Mouse (Mus musculus) hindbrain, embryonic 12.5 days (tissue): ENCODE measurements at regions not wholly inside any gene's neighbourhood (a gene's known extent, or its start where the extent isn't known, plus 50 kb on each side); places are given as distances from the start of the nearest gene placed in this dataset.

Source experiments
- ATAC-seq: fragments of 200-750 bp; cut with Nextera tagmentation; 2 replicates; pipeline ENCODE4 v1.8.0; 2017; ENCODE audit warnings: moderate TSS enrichment; ENCODE audit not compliant: low FRiP score
- H3K27ac ChIP-seq: fragments of 300-500 bp; sonication (generic); 2 replicates; pipeline ENCODE4 v1.5.1; 2016; ENCODE audit warnings: mild to moderate bottlenecking
- H3K27me3 ChIP-seq: fragments of 300-500 bp; sonication (generic); 2 replicates; pipeline ENCODE4 v1.6.1; 2016; ENCODE audit warnings: mild to moderate bottlenecking
- H3K36me3 ChIP-seq: fragments of 300-500 bp; sonication (generic); 2 replicates; pipeline ENCODE4 v1.6.1; 2016; ENCODE audit warnings: mild to moderate bottlenecking
- H3K4me1 ChIP-seq: fragments of 300-500 bp; sonication (generic); 2 replicates; pipeline ENCODE4 v1.6.1; 2016
- H3K4me2 ChIP-seq: fragments of 300-500 bp; sonication (generic); replicated peaks from 2 replicates; pipeline ENCODE4 v1.6.1; 2016; ENCODE audit warnings: mild to moderate bottlenecking
- H3K4me3 ChIP-seq: fragments of 300-500 bp; sonication (generic); 2 replicates; pipeline ENCODE4 v1.5.1; 2016; ENCODE audit warnings: mild to moderate bottlenecking
- H3K9ac ChIP-seq: fragments of 300-500 bp; sonication (generic); 2 replicates; pipeline ENCODE4 v1.6.1; 2016; ENCODE audit warnings: mild to moderate bottlenecking, moderate library complexity
- H3K9me3 ChIP-seq: fragments of 300-500 bp; sonication (generic); replicated peaks from 2 replicates; pipeline ENCODE4 v1.6.1; 2016; ENCODE audit warnings: mild to moderate bottlenecking
- WGBS: fragments of 180-500 bp; shearing (Covaris S2); methylation state at CpG from one replicate; pipeline ENCODE4 v1.1.7; 2016; 5-methylcytosine and 5-hydroxymethylcytosine counted together

DNA sequence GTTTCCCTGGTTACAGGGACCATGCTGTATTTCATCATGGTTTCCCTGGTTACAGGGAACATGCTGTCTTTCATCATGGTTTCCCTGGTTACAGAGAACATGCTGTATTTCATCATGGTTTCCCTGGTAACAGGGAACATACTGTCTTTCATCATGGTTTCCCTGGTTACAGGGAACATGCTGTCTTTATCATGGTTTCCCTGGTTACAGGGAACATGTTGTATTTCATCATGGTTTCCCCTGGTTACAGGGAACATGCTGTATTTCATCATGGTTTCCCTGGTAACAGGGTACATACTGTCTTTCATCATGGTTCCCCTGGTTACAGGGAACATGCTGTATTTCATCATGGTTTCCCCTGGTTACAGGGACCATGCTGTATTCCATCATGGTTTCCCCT lies 1579.5 kb downstream of the 4930444P10Rik start:
- Histone ChIP-seq H3K4me2 (no peak overlapping the region), H3K9me3 (peaks cover 4% of the 10 kb centered on the region; the same call in 1 of the 2 replicates), H3K4me1 (no peaks in the 10 kb centered on the region), H3K36me3 (no peaks in the 10 kb centered on the region), H3K9ac (no peak overlapping the region), H3K27me3 (peaks cover 8% of the 10 kb centered on the region), H3K27ac (no peak overlapping the region), H3K4me3 (no peak overlapping the region)
- ATAC-seq: no peak

GRCm38 (mm10) chr1:14512481-14513285 lies 1580.4 kb downstream of the 4930444P10Rik start:
- no peak overlapping the region for H3K27ac ChIP-seq
- no peaks in the 10 kb centered on the region for H3K36me3 ChIP-seq
- peaks cover 4% of the 10 kb centered on the region; the same call in 1 of the 2 replicates for H3K9me3 ChIP-seq
- no peak overlapping the region for H3K4me2 ChIP-seq
- no peak overlapping the region for H3K4me3 ChIP-seq
- no peak overlapping the region for H3K9ac ChIP-seq
- 57% methylated on average over 9 of the region's 9 CpGs for WGBS
- no peaks in the 10 kb centered on the region for H3K4me1 ChIP-seq
- no peak for ATAC-seq
- H3K27me3 ChIP-seq: peaks cover 18% of the 10 kb centered on the region

- peak; percentile 82 for ATAC-seq
- peak overlapping the region; percentile 50 for H3K9ac ChIP-seq
- no peaks in the 10 kb centered on the region for H3K9me3 ChIP-seq
- no peaks in the 10 kb centered on the region for H3K36me3 ChIP-seq
- 1% methylated on average over 34 of the region's 36 CpGs for WGBS
- peak overlapping the region; percentile 45 for H3K4me3 ChIP-seq
- peak overlapping the region; percentile 84 for H3K4me2 ChIP-seq
- peaks cover 48% of the 10 kb centered on the region for H3K27me3 ChIP-seq
- peaks cover 22% of the 10 kb centered on the region for H3K4me1 ChIP-seq
- H3K27ac ChIP-seq: peak overlapping the region; percentile 19
Measured at GRCm38 (mm10) chr1:14506831-14507690, 1586.1 kb downstream of the 4930444P10Rik start.

GRCm38 (mm10) chr1:14506201-14506830 lies 1586.8 kb downstream of the 4930444P10Rik start:
- peak; percentile 91 for ATAC-seq
- Histone ChIP-seq H3K4me2 (peak overlapping the region; percentile 84), H3K4me3 (peak overlapping the region; percentile 45), H3K4me1 (peaks cover 22% of the 10 kb centered on the region), H3K9me3 (no peaks in the 10 kb centered on the region), H3K36me3 (no peaks in the 10 kb centered on the region), H3K9ac (peak overlapping the region; percentile 50), H3K27me3 (peaks cover 48% of the 10 kb centered on the region), H3K27ac (peak overlapping the region; percentile 19)
- under 1% methylated on average over 34 of the region's 34 CpGs for WGBS

GRCm38 (mm10) chr1:14505741-14506140 lies 1587.4 kb downstream of the 4930444P10Rik start:
- peak overlapping the region; percentile 84 for H3K4me2 ChIP-seq
- peak overlapping the region; percentile 19 for H3K27ac ChIP-seq
- H3K27me3 ChIP-seq: peaks cover 45% of the 10 kb centered on the region
- peak overlapping the region; percentile 45 for H3K4me3 ChIP-seq
- no peaks in the 10 kb centered on the region for H3K36me3 ChIP-seq
- no peak for ATAC-seq
- H3K9ac ChIP-seq: no peak overlapping the region
- peaks cover 22% of the 10 kb centered on the region for H3K4me1 ChIP-seq
- 6% methylated on average over 6 of the region's 6 CpGs for WGBS
- H3K9me3 ChIP-seq: no peaks in the 10 kb centered on the region

DNA sequence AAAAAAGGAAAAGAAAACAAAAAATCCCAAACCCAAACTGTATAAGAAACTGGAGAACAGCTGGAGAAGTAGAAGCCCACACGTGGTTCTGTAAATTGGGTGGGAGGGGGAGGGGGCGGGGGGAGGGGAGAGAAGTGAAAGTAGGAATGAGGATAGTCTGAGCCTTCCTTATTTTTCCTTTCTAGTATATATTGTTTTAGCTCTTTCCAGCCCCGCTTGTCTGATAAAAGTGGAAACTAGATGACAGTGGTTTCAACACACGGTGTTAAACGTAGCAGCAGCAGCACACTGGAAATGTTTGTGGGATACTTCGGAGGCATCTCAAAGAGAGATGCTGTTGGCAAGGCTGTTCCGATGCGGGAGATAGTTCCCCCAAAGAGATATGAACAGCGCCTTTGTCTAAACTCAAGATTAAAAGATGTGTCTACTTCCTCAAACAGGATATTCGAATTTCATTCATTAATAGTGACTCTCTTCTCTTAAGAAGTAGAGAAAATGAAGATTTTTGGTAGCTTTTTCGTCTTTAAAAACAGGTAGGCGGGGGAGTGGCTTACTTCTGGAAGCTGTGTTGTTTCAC lies 1588.3 kb downstream of the 4930444P10Rik start:
- H3K9me3 ChIP-seq: no peaks in the 10 kb centered on the region
- no peaks in the 10 kb centered on the region for H3K36me3 ChIP-seq
- ATAC-seq: no peak
- H3K4me3 ChIP-seq: no peak overlapping the region; the same call in 1 of the 2 replicates
- 3% methylated on average over 12 of the region's 12 CpGs for WGBS
- peaks cover 22% of the 10 kb centered on the region for H3K4me1 ChIP-seq
- peaks cover 45% of the 10 kb centered on the region for H3K27me3 ChIP-seq
- H3K27ac ChIP-seq: no peak overlapping the region
- H3K9ac ChIP-seq: no peak overlapping the region
- H3K4me2 ChIP-seq: peak overlapping the region; percentile 41

- peak overlapping the region; percentile 41 for H3K27ac ChIP-seq
- 4% methylated on average over 17 of the region's 17 CpGs for WGBS
- peaks cover 22% of the 10 kb centered on the region for H3K4me1 ChIP-seq
- H3K9ac ChIP-seq: no peak overlapping the region
- peak overlapping the region; percentile 41 for H3K4me2 ChIP-seq
- no peaks in the 10 kb centered on the region for H3K36me3 ChIP-seq
- H3K9me3 ChIP-seq: no peaks in the 10 kb centered on the region
- ATAC-seq: no peak
- peak overlapping the region; percentile 16 for H3K4me3 ChIP-seq
- peaks cover 44% of the 10 kb centered on the region for H3K27me3 ChIP-seq
Measured at GRCm38 (mm10) chr1:14503881-14504742, 1589.0 kb downstream of the 4930444P10Rik start.

- no peak overlapping the region for H3K9ac ChIP-seq
- peaks cover 36% of the 10 kb centered on the region for H3K27me3 ChIP-seq
- H3K4me3 ChIP-seq: no peak overlapping the region
- H3K4me1 ChIP-seq: peaks cover 22% of the 10 kb centered on the region
- H3K9me3 ChIP-seq: no peaks in the 10 kb centered on the region
- ATAC-seq: no peak
- WGBS: 19% methylated on average over 7 of the region's 7 CpGs
- no peak overlapping the region for H3K27ac ChIP-seq
- H3K36me3 ChIP-seq: no peaks in the 10 kb centered on the region
- H3K4me2 ChIP-seq: peak overlapping the region; percentile 41; the same call in 1 of the 2 replicates
Measured at GRCm38 (mm10) chr1:14503193-14503800, 1589.8 kb downstream of the 4930444P10Rik start.

DNA sequence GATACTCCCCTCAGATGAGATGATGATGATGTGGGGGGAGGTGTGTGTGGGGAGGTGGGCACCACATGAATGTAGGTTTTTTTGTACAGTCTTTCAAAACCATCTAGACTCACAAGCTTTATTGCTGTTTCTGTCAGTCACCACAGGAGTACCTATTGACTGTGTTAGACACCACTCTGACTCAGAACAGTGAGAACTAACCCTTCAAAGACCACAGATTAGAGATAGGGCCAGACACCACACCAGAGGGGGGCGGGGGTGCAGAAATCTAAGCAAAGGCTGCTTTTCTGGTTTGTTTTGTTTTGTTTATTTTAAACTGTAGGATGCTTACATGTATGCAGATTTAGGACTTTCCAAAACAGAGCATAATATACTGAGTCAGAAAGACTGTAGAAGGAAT lies 1594.0 kb downstream of the 4930444P10Rik start:
- no peak overlapping the region for H3K9ac ChIP-seq
- 91% methylated on average over 1 of the region's 1 CpGs for WGBS
- H3K4me3 ChIP-seq: no peak overlapping the region
- H3K4me2 ChIP-seq: no peak overlapping the region
- H3K36me3 ChIP-seq: no peaks in the 10 kb centered on the region
- peaks cover 13% of the 10 kb centered on the region for H3K27me3 ChIP-seq
- ATAC-seq: no peak
- H3K4me1 ChIP-seq: no peaks in the 10 kb centered on the region
- no peaks in the 10 kb centered on the region for H3K9me3 ChIP-seq
- no peak overlapping the region for H3K27ac ChIP-seq

DNA sequence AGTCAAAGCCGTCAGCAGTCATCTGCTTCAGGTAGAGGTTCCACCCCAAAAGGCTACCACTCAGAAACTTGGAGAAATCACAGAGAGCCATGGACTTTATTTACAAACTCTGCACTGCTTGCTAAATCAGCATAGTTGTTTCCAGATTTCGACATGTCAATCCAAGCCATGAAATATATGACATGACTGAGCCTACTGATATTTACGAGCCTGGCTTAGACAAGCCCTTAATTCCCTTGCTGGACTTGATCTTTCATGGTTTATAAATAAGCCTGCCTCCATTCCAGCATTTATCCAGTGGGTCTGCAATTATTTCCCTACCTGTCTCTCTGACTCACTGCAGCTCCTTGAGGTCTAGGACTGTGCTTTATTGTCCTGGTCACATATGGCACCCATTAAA lies 1603.1 kb downstream of the 4930444P10Rik start:
- 86% methylated on average over 3 of the region's 3 CpGs for WGBS

GRCm38 (mm10) chr1:14487708-14488127 lies 1605.4 kb downstream of the 4930444P10Rik start:
- no peaks in the 10 kb centered on the region for H3K9me3 ChIP-seq
- no peak overlapping the region for H3K9ac ChIP-seq
- no peak overlapping the region for H3K4me3 ChIP-seq
- no peak for ATAC-seq
- H3K27me3 ChIP-seq: no peaks in the 10 kb centered on the region
- no peaks in the 10 kb centered on the region for H3K36me3 ChIP-seq
- H3K27ac ChIP-seq: no peak overlapping the region
- 47% methylated on average over 4 of the region's 4 CpGs for WGBS
- H3K4me2 ChIP-seq: no peak overlapping the region
- no peaks in the 10 kb centered on the region for H3K4me1 ChIP-seq

More for the DNA sequence above, 1603.1 kb downstream of the 4930444P10Rik start:
- no peak overlapping the region for H3K4me3 ChIP-seq
- H3K4me2 ChIP-seq: no peak overlapping the region
- H3K36me3 ChIP-seq: no peaks in the 10 kb centered on the region
- no peaks in the 10 kb centered on the region for H3K4me1 ChIP-seq
- H3K27ac ChIP-seq: no peak overlapping the region
- no peak for ATAC-seq
- H3K9me3 ChIP-seq: no peaks in the 10 kb centered on the region
- H3K27me3 ChIP-seq: no peaks in the 10 kb centered on the region
- no peak overlapping the region for H3K9ac ChIP-seq
